In genomic region chr10:53377096-53377495, GRCm38 (mm10) we compare ENCODE assay signal across 11 mouse cellular contexts. TPM values are rescaled to one million over a fixed set of nuclear protein-coding genes. Genes with fewer than 3 reads are reported as not detected.
DNase-seq lines count a peak whose midpoint lies in the region; ATAC-seq and TF ChIP-seq lines count a peak whose summit lies in the region.
"Had no signal": no experiment of that assay in that cellular context is flagged by ENCODE, and none has a peak within 500 bp of the region (broad histone marks: within the 10 kb centered on the region; RNA-seq: fewer than 3 reads in every experiment).

No protein-coding gene starts in this region.

- H3K4me3 ChIP-seq in heart, embryonic 10.5 days = no peak overlapping the region
- no peak overlapping the region for H3K4me3 ChIP-seq in midbrain, embryonic 13.5 days (replicated peaks)
- H3K4me3 ChIP-seq in midbrain, embryonic 11.5 days (ENCODE audit: low read depth, low read length) = no peak overlapping the region
- H3K4me3 ChIP-seq in midbrain, postnatal 0 days (ENCODE audit: low read depth, low read length) = 0 out of 2 replicates have a peak overlapping the region, but pooled peaks have one; percentile 5
- H3K4me3 ChIP-seq: megakaryocyte, embryonic 14.5 days; stomach, embryonic 15.5 days had no signal

- peak overlapping the region; percentile 33 for H3K4me2 ChIP-seq in midbrain, embryonic 13.5 days (replicated peaks)
- no peak overlapping the region for H3K4me2 ChIP-seq in midbrain, embryonic 11.5 days
- peak overlapping the region; percentile 28 for H3K4me2 ChIP-seq in midbrain, postnatal 0 days (ENCODE audit: low read depth, low read length, poor library complexity, severe bottlenecking)

- peaks cover 12% of the 10 kb centered on the region; the same call in 1 of the 2 replicates for H3K36me3 ChIP-seq in heart, embryonic 10.5 days
- no peaks in the 10 kb centered on the region for H3K36me3 ChIP-seq in midbrain, embryonic 13.5 days
- no peaks in the 10 kb centered on the region for H3K36me3 ChIP-seq in midbrain, embryonic 11.5 days (ENCODE audit: control insufficient read depth, insufficient read depth, low read length)
- H3K36me3 ChIP-seq in midbrain, postnatal 0 days (ENCODE audit: insufficient read depth, low read length) = no peaks in the 10 kb centered on the region
- H3K36me3 ChIP-seq: stomach, embryonic 15.5 days had no signal

- peak; percentile 26 for DNase-seq in adrenal gland, postnatal 10 days
- no peak for DNase-seq in adrenal gland, postnatal 4 days (ENCODE audit: low spot score in 2 of 2)
- DNase-seq in heart, postnatal 4 days = peak; percentile 17
- no peak for DNase-seq in heart, embryonic 10.5 days (ENCODE audit: low spot score)
- DNase-seq in midbrain, embryonic 11.5 days (ENCODE audit: low spot score, missing footprints) = no peak
- peak; percentile 62 for DNase-seq in midbrain, postnatal 0 days (ENCODE audit: low spot score)
- DNase-seq in thymus, postnatal 0 days (ENCODE audit: low spot score) = no peak

- H3K9me3 ChIP-seq in heart, embryonic 10.5 days = peaks cover 5% of the 10 kb centered on the region; the same call in 1 of the 2 replicates
- H3K9me3 ChIP-seq in midbrain, embryonic 13.5 days = no peaks in the 10 kb centered on the region
- no peaks in the 10 kb centered on the region; the same call in 1 of the 2 replicates for H3K9me3 ChIP-seq in midbrain, embryonic 11.5 days (ENCODE audit: control insufficient read depth, low read length)
- H3K9me3 ChIP-seq in midbrain, postnatal 0 days (ENCODE audit: low read length) = no peaks in the 10 kb centered on the region
- H3K9me3 ChIP-seq: stomach, embryonic 15.5 days had no signal

- H3K27ac ChIP-seq in heart, embryonic 10.5 days = no peak overlapping the region
- no peak overlapping the region for H3K27ac ChIP-seq in midbrain, embryonic 13.5 days
- H3K27ac ChIP-seq in midbrain, embryonic 11.5 days (ENCODE audit: low read depth, low read length) = no peak overlapping the region
- no peak overlapping the region for H3K27ac ChIP-seq in midbrain, postnatal 0 days (ENCODE audit: low read depth, low read length)
- H3K27ac ChIP-seq: stomach, embryonic 15.5 days had no signal

- H3K27me3 ChIP-seq in heart, embryonic 10.5 days (ENCODE audit: insufficient read depth, poor library complexity, severe bottlenecking) = no peaks in the 10 kb centered on the region
- no peaks in the 10 kb centered on the region; the same call in 1 of the 2 replicates for H3K27me3 ChIP-seq in midbrain, embryonic 13.5 days
- no peaks in the 10 kb centered on the region for H3K27me3 ChIP-seq in midbrain, embryonic 11.5 days (ENCODE audit: control insufficient read depth, insufficient read depth, low read length)
- H3K27me3 ChIP-seq in midbrain, postnatal 0 days (ENCODE audit: insufficient read depth, low read length) = no peaks in the 10 kb centered on the region
- H3K27me3 ChIP-seq: Patski; stomach, embryonic 15.5 days had no signal

- TF ChIP-seq CTCF in midbrain, postnatal 0 days (IDR thresholded peaks at IDR 0.05) = no peak

- H3K9ac ChIP-seq in midbrain, embryonic 13.5 days (replicated peaks) = no peak overlapping the region
- no peak overlapping the region for H3K9ac ChIP-seq in midbrain, embryonic 11.5 days (ENCODE audit: low read length)
- no peak overlapping the region for H3K9ac ChIP-seq in midbrain, postnatal 0 days (replicated peaks; ENCODE audit: low read length, poor library complexity, severe bottlenecking)
- H3K9ac ChIP-seq: stomach, embryonic 15.5 days had no signal

- no peak for ATAC-seq in midbrain, embryonic 13.5 days
- no peak for ATAC-seq in midbrain, embryonic 11.5 days (ENCODE audit: low FRiP score)
- ATAC-seq in midbrain, postnatal 0 days (ENCODE audit: low FRiP score) = no peak
- ATAC-seq: Patski had no signal

- H3K4me1 ChIP-seq in heart, embryonic 10.5 days = peaks cover 6% of the 10 kb centered on the region; the same call in 1 of the 2 replicates
- H3K4me1 ChIP-seq in midbrain, embryonic 13.5 days (replicated peaks) = peaks cover 24% of the 10 kb centered on the region
- peaks cover 12% of the 10 kb centered on the region for H3K4me1 ChIP-seq in midbrain, embryonic 11.5 days (ENCODE audit: control insufficient read depth, insufficient read depth, low read length)
- peaks cover 7% of the 10 kb centered on the region; the same call in 1 of the 2 replicates for H3K4me1 ChIP-seq in midbrain, postnatal 0 days (ENCODE audit: insufficient read depth, low read length)

RNA-seq across cellular contexts. Expression of gene Cep85l, which starts 2.7 kb away (rescaled TPM):
- 10 to 100 TPM; 15.7 to 17.4 TPM for total RNA-seq in adrenal gland, postnatal 10 days (2021)
- 10 to 100 TPM; 17.5 to 17.7 TPM for total RNA-seq in adrenal gland, postnatal 4 days (2021)
- 10 to 100 TPM; 21.1 to 21.5 TPM for total RNA-seq in heart, postnatal 4 days (2021)
- polyA plus RNA-seq in heart, embryonic 10.5 days (2016; fragmentation: Nextera tagmentation; extraction: Ambion mirVana) = 3.1 and 4.4 TPM in 2 replicates
- 5.1 and 5.6 TPM in 2 replicates for polyA plus RNA-seq in midbrain, embryonic 13.5 days (2015; fragmentation: Nextera tagmentation; extraction: Ambion mirVana)
- 3.8 and 4.4 TPM in 2 replicates for polyA plus RNA-seq in midbrain, embryonic 11.5 days (2014; fragmentation: Nextera tagmentation; extraction: Ambion mirVana)
- total RNA-seq in midbrain, postnatal 0 days (2014; rRNA removed) = 14.3 and 15.2 TPM in 2 replicates
- 4.3 and 6.0 TPM in 2 replicates for polyA plus RNA-seq in midbrain, postnatal 0 days (2015; fragmentation: Nextera tagmentation; extraction: Ambion mirVana)
- 1.8 and 2.1 TPM in 2 replicates for polyA plus RNA-seq in thymus, postnatal 0 days (2015; fragmentation: Nextera tagmentation; extraction: Ambion mirVana)

RNA-seq across cellular contexts. Expression of gene Pln, which starts 39.6 kb away (rescaled TPM):
- total RNA-seq in adrenal gland, postnatal 10 days (2021) = under 1 TPM; 0.27 to 0.51 TPM
- under 1 TPM in 1 of 2 experiments, not detected in 1; 0.45 TPM for total RNA-seq in adrenal gland, postnatal 4 days (2021)
- 1,000 to 10,000 TPM; 3,107 to 3,542 TPM for total RNA-seq in heart, postnatal 4 days (2021)
- 179 and 472 TPM in 2 replicates for polyA plus RNA-seq in heart, embryonic 10.5 days (2016; fragmentation: Nextera tagmentation; extraction: Ambion mirVana)
- 1.0 and 1.5 TPM in 2 replicates for polyA plus RNA-seq in midbrain, embryonic 13.5 days (2015; fragmentation: Nextera tagmentation; extraction: Ambion mirVana)
- polyA plus RNA-seq in midbrain, embryonic 11.5 days (2014; fragmentation: Nextera tagmentation; extraction: Ambion mirVana) = 1.1 and 1.4 TPM in 2 replicates
- total RNA-seq in midbrain, postnatal 0 days (2014; rRNA removed) = not detected in 2 replicates
- polyA plus RNA-seq in midbrain, postnatal 0 days (2015; fragmentation: Nextera tagmentation; extraction: Ambion mirVana) = 0.20 and 0.32 TPM in 2 replicates
- polyA plus RNA-seq in thymus, postnatal 0 days (2015; fragmentation: Nextera tagmentation; extraction: Ambion mirVana) = 0.60 and 0.74 TPM in 2 replicates

Comparison
In these comparisons a context has a peak if more than half of its experiments do, and no peak if none do; other contexts are left out.
1. DNase-seq: peak in adrenal gland, postnatal 10 days (single experiment), heart, postnatal 4 days (single experiment) and midbrain, postnatal 0 days (single experiment); none in adrenal gland, postnatal 4 days (0 of 2), heart, embryonic 10.5 days (single experiment), midbrain, embryonic 11.5 days (single experiment) and thymus, postnatal 0 days (single experiment).
2. RNA of gene Pln, which starts 39.6 kb away (polyA plus RNA-seq): 179 to 472 TPM in heart, embryonic 10.5 days; 1.1 to 1.4 TPM in midbrain, embryonic 11.5 days, 1.0 to 1.5 TPM in midbrain, embryonic 13.5 days, 0.60 to 0.74 TPM in thymus, postnatal 0 days and 0.20 to 0.32 TPM in midbrain, postnatal 0 days; every median in the first group is over 10 times any median in the second.